Mouse (Mus musculus) cerebellum, adult 2 months (tissue): Measurements from ENCODE around the gene Adprhl1. TPM values are rescaled to one million over a fixed set of nuclear protein-coding genes. Genes with fewer than 3 reads are reported as not detected.

ENCODE experiments used
- DNase-seq, 2 experiments: peaks; one replicate each; pipeline ENCODE4 v3.0.0; 2021
- H3K27ac ChIP-seq: fragments of 200-500 bp; 2 replicates; pipeline ENCODE4 v1.5.1; 2012; ENCODE audit warnings: low read length, control low read depth, inconsistent platforms; ENCODE audit not compliant: insufficient read depth
- H3K27me3 ChIP-seq: fragments of 200-500 bp; 2 replicates; pipeline ENCODE4 v1.6.1; 2012; ENCODE audit warnings: inconsistent platforms, mild to moderate bottlenecking, low read length, moderate library complexity; ENCODE audit not compliant: control insufficient read depth, insufficient read depth
- H3K4me1 ChIP-seq: fragments of 200-500 bp; 2 replicates; pipeline ENCODE4 v1.6.1; 2011; ENCODE audit warnings: low read length; ENCODE audit not compliant: control insufficient read depth, insufficient read depth
- H3K4me3 ChIP-seq: fragments of 200-500 bp; replicated peaks from 2 replicates; pipeline ENCODE3; 2011; ENCODE audit warnings: mild to moderate bottlenecking, low read depth, low read length, control low read depth; ENCODE audit not compliant: insufficient read depth
- CTCF ChIP-seq: fragments of 200-500 bp; IDR thresholded peaks from 2 replicates; pipeline ENCODE4 v1.5.1; 2011; ENCODE audit warnings: low read depth, mild to moderate bottlenecking, control low read depth, low read length, moderate library complexity, borderline replicate concordance; ENCODE audit not compliant: insufficient read depth
- POLR2A ChIP-seq: fragments of 200-500 bp; IDR thresholded peaks from 2 replicates; pipeline ENCODE4 v1.6.1; 2011; ENCODE audit warnings: low read length, control low read depth, borderline replicate concordance; ENCODE audit not compliant: insufficient read depth
- WGBS: fragments of 180-500 bp; shearing (Covaris S2); methylation state at CpG from one replicate; pipeline ENCODE4 v1.1.7; 2018; 5-methylcytosine and 5-hydroxymethylcytosine counted together
- polyA plus RNA-seq: library from polyadenylated mRNA; depleted of rRNA; stranded (reverse); fragments of >200 nt; gene quantifications from 2 replicates; pipeline ENCODE4 v1.2.3, GENCODE M21; 2012

The Adprhl1 gene
- polyA plus RNA-seq, 1 experiment = 2.5 TPM

- H3K4me1 ChIP-seq = no peaks in the 10 kb centered on the region
- 39% methylated on average over 6 of the region's 6 CpGs for WGBS
- no peak overlapping the region for H3K4me3 ChIP-seq
- DNase-seq = no peak
- TF ChIP-seq CTCF = no peak
- no peak for TF ChIP-seq POLR2A
- no peak overlapping the region for H3K27ac ChIP-seq
- H3K27me3 ChIP-seq = no peaks in the 10 kb centered on the region
Observed at GRCm38 (mm10) chr8:13226288-13226687, 27.7 kb downstream of the Adprhl1 start.

GRCm38 (mm10) chr8:13224426-13224825 is 29.5 kb downstream of the Adprhl1 start:
- TF ChIP-seq POLR2A (no peak), CTCF (no peak)
- H3K27ac ChIP-seq = no peak overlapping the region
- DNase-seq = no peak
- no peaks in the 10 kb centered on the region for H3K4me1 ChIP-seq
- H3K4me3 ChIP-seq = no peak overlapping the region
- 28% methylated on average over 9 of the region's 9 CpGs for WGBS
- no peaks in the 10 kb centered on the region for H3K27me3 ChIP-seq

- TF ChIP-seq CTCF (no peak), POLR2A (no peak)
- 79% methylated on average over 4 of the region's 4 CpGs for WGBS
- DNase-seq = no peak
Observed at GRCm38 (mm10) chr8:13218441-13218840, 35.5 kb downstream of the Adprhl1 start.

GRCm38 (mm10) chr8:13217986-13218385 is 36.0 kb downstream of the Adprhl1 start:
- Histone ChIP-seq H3K4me1 (no peaks in the 10 kb centered on the region), H3K27me3 (no peaks in the 10 kb centered on the region), H3K4me3 (no peak overlapping the region), H3K27ac (no peak overlapping the region)
- no peak for TF ChIP-seq POLR2A
- TF ChIP-seq CTCF = no peak
- DNase-seq = no peak

More at GRCm38 (mm10) chr8:13218441-13218840, 35.5 kb downstream of the Adprhl1 start:
- Histone ChIP-seq H3K27me3 (no peaks in the 10 kb centered on the region), H3K27ac (no peak overlapping the region), H3K4me3 (no peak overlapping the region), H3K4me1 (no peaks in the 10 kb centered on the region)

- no peaks in the 10 kb centered on the region for H3K27me3 ChIP-seq
- 64% methylated on average over 5 of the region's 5 CpGs for whole genome bisulfite sequencing
- DNase-seq = no peak
Observed at GRCm38 (mm10) chr8:13217093-13217492, 36.9 kb downstream of the Adprhl1 start.

GRCm38 (mm10) chr8:13216386-13216785 is 37.6 kb downstream of the Adprhl1 start:
- 78% methylated on average over 8 of the region's 8 CpGs for WGBS
- Histone ChIP-seq H3K27me3 (no peaks in the 10 kb centered on the region), H3K4me3 (no peak overlapping the region), H3K27ac (no peak overlapping the region), H3K4me1 (no peaks in the 10 kb centered on the region)
- TF ChIP-seq POLR2A = no peak
- no peak for TF ChIP-seq CTCF
- no peak for DNase-seq

More at GRCm38 (mm10) chr8:13217093-13217492, 36.9 kb downstream of the Adprhl1 start:
- Histone ChIP-seq H3K4me3 (no peak overlapping the region), H3K27ac (no peak overlapping the region), H3K4me1 (no peaks in the 10 kb centered on the region)
- TF ChIP-seq POLR2A (no peak), CTCF (no peak)

- Histone ChIP-seq H3K27ac (no peak overlapping the region), H3K4me3 (no peak overlapping the region), H3K27me3 (no peaks in the 10 kb centered on the region), H3K4me1 (no peaks in the 10 kb centered on the region)
- WGBS = 21% methylated on average over 10 of the region's 10 CpGs
- TF ChIP-seq CTCF = peak; percentile 72
- no peak for TF ChIP-seq POLR2A
- peak; percentile 58 to 68 for DNase-seq
Observed at GRCm38 (mm10) chr8:13213479-13214268, 40.3 kb downstream of the Adprhl1 start.

GRCm38 (mm10) chr8:13209770-13210169 is 44.2 kb downstream of the Adprhl1 start:
- Histone ChIP-seq H3K4me3 (no peak overlapping the region), H3K4me1 (no peaks in the 10 kb centered on the region), H3K27ac (no peak overlapping the region), H3K27me3 (no peaks in the 10 kb centered on the region)
- no peak for TF ChIP-seq POLR2A
- TF ChIP-seq CTCF = no peak
- no peak for DNase-seq
- 39% methylated on average over 1 of the region's 1 CpGs for WGBS
